Comparison of ENCODE assay signal across 8 mouse cellular contexts in the genomic region with DNA sequence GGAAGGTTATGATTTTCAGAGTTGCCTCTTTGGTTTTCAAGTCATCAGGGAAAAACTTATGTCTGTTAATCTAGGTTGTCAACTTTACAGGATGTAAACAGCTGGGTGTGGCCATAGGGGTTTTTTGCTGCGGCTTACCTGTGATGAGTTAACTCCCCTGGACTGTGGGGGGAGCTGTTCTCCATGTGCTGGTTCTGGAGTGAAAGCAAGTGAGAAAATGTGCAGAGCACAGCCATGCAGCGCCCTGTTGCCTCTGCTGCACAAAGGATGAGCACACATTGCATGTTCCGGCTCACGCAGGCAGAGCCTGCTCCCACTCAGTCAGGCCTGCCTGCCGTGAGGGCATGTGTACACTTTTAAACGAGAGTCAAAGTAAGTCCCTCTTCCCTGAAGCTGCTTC.
A peak's percentile ranks its signal among the peaks of the same experiment; 100 is the strongest.
DNase-seq lines count a peak whose midpoint lies in the region; ATAC-seq and TF ChIP-seq lines count a peak whose summit lies in the region.

No protein-coding gene starts in this region.

- intact Hi-C loops in gastrocnemius, postnatal 36 days (cut with DNase I) = no loop called here

- H3K4me1 ChIP-seq in midbrain, postnatal 0 days (ENCODE audit: insufficient read depth, low read length) = no peaks in the 10 kb centered on the region
- H3K4me1 ChIP-seq in midbrain, embryonic 13.5 days (replicated peaks) = no peaks in the 10 kb centered on the region
- H3K4me1 ChIP-seq in hindbrain, embryonic 14.5 days (replicated peaks; ENCODE audit: control insufficient read depth, insufficient read depth, low read length) = no peaks in the 10 kb centered on the region

- peaks cover 9% of the 10 kb centered on the region for H3K36me3 ChIP-seq in midbrain, postnatal 0 days (ENCODE audit: insufficient read depth, low read length)
- H3K36me3 ChIP-seq in midbrain, embryonic 13.5 days = no peaks in the 10 kb centered on the region
- peaks cover 4% of the 10 kb centered on the region for H3K36me3 ChIP-seq in hindbrain, embryonic 14.5 days (replicated peaks; ENCODE audit: control insufficient read depth, insufficient read depth)

- H3K27me3 ChIP-seq in midbrain, postnatal 0 days (ENCODE audit: insufficient read depth, low read length) = no peaks in the 10 kb centered on the region
- no peaks in the 10 kb centered on the region for H3K27me3 ChIP-seq in midbrain, embryonic 13.5 days
- H3K27me3 ChIP-seq in hindbrain, embryonic 14.5 days (ENCODE audit: control insufficient read depth, insufficient read depth, low read length) = no peaks in the 10 kb centered on the region

- no peak overlapping the region for H3K4me2 ChIP-seq in midbrain, postnatal 0 days (ENCODE audit: low read depth, low read length, poor library complexity, severe bottlenecking)
- no peak overlapping the region for H3K4me2 ChIP-seq in midbrain, embryonic 13.5 days (replicated peaks)
- H3K4me2 ChIP-seq in hindbrain, embryonic 14.5 days (replicated peaks) = no peak overlapping the region

- DNase-seq in cerebellum, adult 11 months = peak; percentile 20
- DNase-seq in cerebellum, postnatal 4 days (ENCODE audit: low spot score in 2 of 2) = no peak
- no peak for DNase-seq in midbrain, postnatal 0 days (ENCODE audit: low spot score)
- DNase-seq in thymus, postnatal 0 days (ENCODE audit: low spot score) = peak; percentile 8
- DNase-seq in hindbrain, embryonic 14.5 days (ENCODE audit: low spot score) = no peak
- no peak for DNase-seq in gastrocnemius, postnatal 36 days

- no peak for ATAC-seq in midbrain, postnatal 0 days (ENCODE audit: low FRiP score)
- no peak for ATAC-seq in midbrain, embryonic 13.5 days
- 0 out of 2 replicates have a peak, but pooled peaks have one; percentile 25 for ATAC-seq in common myeloid progenitor, adult 5-6 weeks (replicated peaks; ENCODE audit: low read depth, poor library complexity, severe bottlenecking)
- no peak for ATAC-seq in hindbrain, embryonic 14.5 days (ENCODE audit: low FRiP score)

- H3K27ac ChIP-seq in midbrain, postnatal 0 days (ENCODE audit: low read depth, low read length) = no peak overlapping the region
- H3K27ac ChIP-seq in midbrain, embryonic 13.5 days = no peak overlapping the region
- no peak overlapping the region for H3K27ac ChIP-seq in hindbrain, embryonic 14.5 days

- 59% methylated on average over 6 of the region's 6 CpGs for WGBS in midbrain, postnatal 0 days
- WGBS in midbrain, embryonic 13.5 days = 65% methylated on average over 6 of the region's 6 CpGs
- WGBS in hindbrain, embryonic 14.5 days = 67% methylated on average over 6 of the region's 6 CpGs

- no peak overlapping the region for H3K9ac ChIP-seq in midbrain, postnatal 0 days (replicated peaks; ENCODE audit: low read length, poor library complexity, severe bottlenecking)
- no peak overlapping the region for H3K9ac ChIP-seq in midbrain, embryonic 13.5 days (replicated peaks)
- no peak overlapping the region for H3K9ac ChIP-seq in hindbrain, embryonic 14.5 days

- no peaks in the 10 kb centered on the region for H3K9me3 ChIP-seq in midbrain, postnatal 0 days (ENCODE audit: low read length)
- no peaks in the 10 kb centered on the region for H3K9me3 ChIP-seq in midbrain, embryonic 13.5 days
- no peaks in the 10 kb centered on the region for H3K9me3 ChIP-seq in hindbrain, embryonic 14.5 days (ENCODE audit: control insufficient read depth, low read length)

- no peak overlapping the region for H3K4me3 ChIP-seq in midbrain, postnatal 0 days (ENCODE audit: low read depth, low read length)
- no peak overlapping the region for H3K4me3 ChIP-seq in midbrain, embryonic 13.5 days (replicated peaks)
- H3K4me3 ChIP-seq in hindbrain, embryonic 14.5 days (replicated peaks; ENCODE audit: low read length) = no peak overlapping the region

- peak; percentile 30 for TF ChIP-seq CTCF in midbrain, postnatal 0 days (IDR thresholded peaks at IDR 0.05)

Comparison
In these comparisons a context has a peak if more than half of its experiments do, and no peak if none do; other contexts are left out.
1. DNase-seq: peak in cerebellum, adult 11 months (single experiment) and thymus, postnatal 0 days (single experiment); none in cerebellum, postnatal 4 days (0 of 2), midbrain, postnatal 0 days (single experiment), hindbrain, embryonic 14.5 days (single experiment) and gastrocnemius, postnatal 36 days (0 of 2).